Mouse (Mus musculus): ENCODE data around the gene Cfap57.

The Cfap57 gene

DNA sequence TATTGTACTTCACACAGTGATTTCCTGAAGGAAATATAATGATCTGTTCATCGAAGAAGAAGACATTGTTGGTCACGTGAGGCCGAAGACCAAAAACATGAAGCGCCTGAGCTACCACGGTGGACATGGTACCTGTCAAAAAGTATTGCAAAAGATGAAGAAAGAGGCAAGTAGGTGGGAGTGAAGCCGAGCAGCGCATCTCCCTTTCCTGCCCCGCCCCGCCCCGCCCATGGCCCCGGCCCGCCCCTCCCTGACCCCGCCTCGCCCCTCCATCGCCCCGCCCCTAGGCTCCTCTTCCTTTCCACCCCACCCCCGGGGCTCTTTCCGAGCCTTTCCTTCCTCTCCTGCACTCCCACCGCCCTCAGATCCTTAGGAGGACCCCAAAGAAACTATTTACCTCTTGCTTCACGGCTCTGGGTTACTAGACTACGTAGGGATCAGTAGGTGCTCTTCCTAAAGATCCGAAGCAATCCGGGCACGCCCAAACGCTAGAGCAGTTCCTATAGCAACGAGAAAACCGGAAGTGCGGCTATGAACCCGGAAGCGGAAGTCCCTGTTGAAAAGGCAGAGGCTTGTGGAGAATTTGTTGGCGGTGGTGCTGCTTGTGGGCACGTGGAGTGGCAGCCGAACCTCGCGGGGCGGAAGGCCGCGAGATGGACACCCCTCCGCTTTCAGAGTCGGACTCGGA is at the start of gene Cfap57, which contains the start of gene Ebna1bp2:
Gene Cfap57, minus strand, starts transcription at position 499 of the 688 bp plus-strand sequence.
Gene Ebna1bp2, plus strand, starts transcription at position 521 of the 688 bp plus-strand sequence.
- DNase-seq (ENCODE audit: low spot score in 2 of 2): peak; percentile 90 to 95

DNA sequence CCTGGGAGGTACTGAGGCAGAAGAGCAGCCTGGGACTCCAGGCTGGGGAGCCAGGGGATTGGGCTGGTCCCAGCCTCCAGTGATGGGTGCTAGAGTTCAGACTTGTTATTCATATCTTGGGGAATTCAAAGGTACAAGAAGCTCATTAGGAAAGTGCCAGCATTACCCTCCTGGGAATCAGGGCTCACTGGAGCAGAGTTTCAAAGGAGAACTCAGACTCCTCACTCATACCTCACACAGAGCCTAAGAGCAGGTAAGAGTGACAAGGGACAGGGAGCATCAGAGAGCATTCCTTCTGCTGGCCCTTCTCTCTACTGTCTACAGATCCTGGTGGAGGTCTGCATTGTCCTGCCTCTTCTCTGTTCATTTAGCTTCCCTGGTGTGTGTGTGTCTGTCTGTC is 38.1 kb upstream of the Cfap57 start, which contains the start of gene Olfr62:
Gene Olfr62, plus strand, starts transcription at position 301 of the 400 bp plus-strand sequence.
- no peak for DNase-seq (ENCODE audit: low spot score in 2 of 2)

DNA sequence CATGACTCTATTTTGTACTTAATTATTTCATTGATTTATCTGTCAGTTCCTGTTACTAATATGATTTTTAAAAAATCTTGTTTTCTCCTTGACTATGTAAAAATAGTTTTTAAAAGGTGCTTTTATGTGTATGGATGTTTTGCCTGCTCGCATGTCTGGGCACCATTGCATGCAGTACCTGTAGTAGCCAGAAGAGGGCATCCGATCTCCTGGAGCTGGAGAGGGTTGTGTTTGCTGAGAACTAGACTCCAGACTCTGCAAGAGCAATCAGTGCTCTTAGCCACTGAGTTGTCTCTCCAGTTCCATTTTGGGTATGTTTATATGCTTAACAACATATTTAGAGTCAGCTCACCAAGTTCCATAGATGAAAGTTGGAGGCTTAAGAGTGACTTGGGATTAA is 24.7 kb upstream of the Cfap57 start:
- peak; percentile 58 to 67 for DNase-seq (ENCODE audit: low spot score in 2 of 2)

DNA sequence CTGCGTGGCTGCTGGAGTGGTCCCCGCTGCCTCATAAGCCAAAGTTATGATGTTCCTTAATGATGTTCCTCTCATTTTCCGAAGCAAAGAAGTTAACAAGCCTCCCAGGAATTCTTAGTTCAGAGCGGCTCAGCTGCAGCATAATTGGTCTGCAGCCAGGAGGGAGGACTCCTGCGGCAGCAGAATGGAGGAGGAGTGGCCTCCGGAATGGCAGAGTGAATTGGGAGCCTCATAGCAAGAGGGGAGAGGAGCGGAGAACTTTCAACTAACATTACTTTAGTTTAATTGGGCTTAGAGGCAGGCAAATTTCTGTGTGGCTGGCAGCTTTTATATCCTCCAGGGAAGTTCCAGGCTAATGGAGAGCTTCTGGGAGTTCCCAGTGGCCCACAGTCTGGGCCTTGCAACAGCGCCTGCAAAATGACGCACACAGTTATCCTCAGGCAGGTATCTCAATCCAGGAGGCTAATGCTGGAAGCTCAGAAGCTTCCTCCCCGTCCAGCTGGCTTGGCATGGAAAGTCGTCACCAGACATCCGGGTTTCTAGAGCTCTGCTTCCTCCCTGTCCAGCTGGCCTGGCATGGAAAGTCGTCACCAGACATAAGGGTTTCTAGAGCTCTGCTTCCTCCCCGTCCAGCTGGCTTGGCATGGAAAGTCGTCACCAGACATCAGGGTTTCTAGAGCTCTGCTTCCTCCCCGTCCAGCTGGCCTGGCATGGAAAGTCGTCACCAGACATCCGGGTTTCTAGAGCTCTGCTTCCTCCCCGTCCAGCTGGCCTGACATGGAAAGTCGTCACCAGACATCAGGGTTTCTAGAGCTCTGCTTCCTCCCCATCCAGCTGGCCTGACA is 22.0 kb upstream of the Cfap57 start:
- peak; percentile 5 to 13 for DNase-seq (ENCODE audit: low spot score in 2 of 2)

DNA sequence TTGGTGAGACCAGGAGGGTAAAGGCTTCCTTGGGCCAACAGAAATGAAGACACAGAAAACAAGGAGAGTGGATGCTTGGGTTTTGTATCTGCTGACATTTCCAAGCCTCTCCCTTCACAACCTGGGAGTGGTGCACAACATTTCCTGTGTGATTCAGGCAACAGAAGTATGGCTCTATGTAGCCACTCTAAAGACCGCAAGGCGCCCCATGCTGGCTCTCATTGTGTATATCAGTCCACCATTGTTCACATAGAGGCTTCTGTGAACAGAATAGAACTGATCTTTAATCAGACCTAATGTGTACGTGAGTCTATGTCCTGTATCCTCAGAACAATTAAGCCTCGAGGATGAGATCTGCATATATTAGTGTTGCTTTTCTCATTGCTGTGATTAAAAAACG is 9.7 kb upstream of the Cfap57 start:
- no peak for DNase-seq (ENCODE audit: low spot score in 2 of 2)

DNA sequence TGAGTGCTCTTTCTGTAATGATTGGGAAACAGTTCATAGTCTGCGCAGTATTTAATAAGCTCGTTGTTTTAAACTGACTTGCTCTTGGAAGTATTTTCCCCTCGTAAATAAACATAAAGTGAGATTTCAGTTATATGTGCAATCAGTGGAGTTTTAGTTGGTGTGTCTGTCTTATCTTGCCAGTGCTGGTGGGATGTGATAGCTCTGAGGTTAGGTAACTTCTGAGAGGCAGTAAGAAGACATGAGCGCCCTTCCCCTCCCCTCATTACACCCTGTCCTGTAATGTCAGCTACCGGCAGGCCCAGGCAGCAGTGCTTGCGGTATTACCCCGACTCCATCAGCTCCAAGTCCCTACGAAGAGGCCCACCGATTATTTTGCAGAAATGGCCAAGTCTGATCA is 1.2 kb upstream of the Cfap57 start:
- DNase-seq (ENCODE audit: low spot score in 2 of 2): no peak

DNA sequence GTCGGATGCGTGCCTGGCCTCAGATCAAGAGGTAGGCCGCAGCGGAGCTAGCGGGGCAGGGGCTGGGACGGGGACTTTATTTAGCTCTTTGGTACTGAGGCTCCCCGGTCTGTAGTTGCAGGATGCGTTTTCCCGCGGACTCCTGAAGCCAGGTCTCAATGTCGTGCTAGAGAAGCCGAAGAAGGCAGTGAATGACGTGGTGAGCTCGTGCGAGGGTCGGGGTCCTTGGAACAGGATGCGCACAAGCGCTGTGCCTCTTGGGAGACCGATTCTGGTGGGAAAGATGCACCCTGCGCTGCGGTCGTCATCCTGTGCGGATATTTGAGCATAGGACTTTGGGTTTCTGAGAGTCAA is 367 bp upstream of the Cfap57 start:
- no peak for DNase-seq (ENCODE audit: low spot score in 2 of 2)

DNA sequence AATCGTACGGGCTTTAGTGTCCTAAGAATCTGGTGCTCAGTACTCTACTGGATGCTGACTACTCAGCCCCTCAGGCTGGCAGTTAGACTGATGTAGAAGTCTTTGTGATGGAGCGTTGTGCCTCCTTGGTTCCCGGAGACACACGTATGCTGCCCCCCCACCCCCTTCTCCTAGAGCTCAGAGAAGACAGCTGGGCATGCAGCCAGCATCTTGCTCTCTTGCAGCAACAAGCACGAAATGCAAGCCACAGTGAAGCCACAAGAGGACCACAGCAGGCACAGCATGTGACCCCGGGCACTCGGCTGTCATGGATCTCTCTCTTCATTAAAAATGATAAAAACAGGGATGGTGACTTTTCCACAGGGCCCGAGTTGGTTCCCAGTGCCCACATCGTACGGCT is 5.2 kb downstream of the Cfap57 start:
- no peak for DNase-seq (ENCODE audit: low spot score in 2 of 2)

DNA sequence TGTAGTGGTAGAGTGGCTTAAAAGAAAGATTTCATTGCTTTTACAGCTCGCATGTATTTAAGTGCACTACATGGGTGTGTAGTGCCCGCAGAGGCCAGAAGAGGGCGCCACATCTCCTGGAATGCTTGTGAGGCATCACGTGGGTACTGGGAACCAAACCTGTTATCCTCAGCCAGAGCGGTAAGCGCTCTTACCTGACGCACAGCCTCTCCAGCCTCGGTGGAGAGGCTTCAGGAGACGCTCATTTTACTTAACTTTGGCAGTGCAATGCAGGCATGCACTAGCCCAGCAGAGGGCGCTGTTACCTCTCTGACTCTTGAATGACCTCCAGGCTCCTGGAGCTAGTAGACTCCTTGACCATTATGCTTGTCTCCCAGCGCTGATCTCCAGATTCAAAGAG is 8.0 kb downstream of the Cfap57 start:
- DNase-seq (ENCODE audit: low spot score in 2 of 2): peak in 1 of 2 experiments; percentile 17

DNA sequence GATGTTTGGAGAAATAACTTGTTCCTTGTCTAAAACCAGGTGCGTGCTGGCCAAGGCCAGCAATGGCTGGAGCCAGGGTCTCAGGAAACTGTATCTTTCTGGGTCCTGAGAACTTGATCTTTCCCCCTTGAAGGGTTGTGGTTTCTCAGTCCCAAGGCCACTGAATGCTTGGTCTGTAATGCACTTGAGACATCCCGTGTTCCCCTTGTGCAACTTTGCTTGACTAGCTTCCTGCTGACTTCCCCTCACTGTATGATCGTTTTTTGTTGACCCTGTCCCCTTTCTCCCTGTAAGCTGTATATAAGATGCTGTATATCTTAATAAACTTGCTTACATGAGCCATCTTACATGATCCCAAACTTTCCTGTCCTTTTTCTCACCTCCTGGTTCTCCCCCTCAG is 10.7 kb downstream of the Cfap57 start:
- no peak for DNase-seq (ENCODE audit: low spot score in 2 of 2)

DNA sequence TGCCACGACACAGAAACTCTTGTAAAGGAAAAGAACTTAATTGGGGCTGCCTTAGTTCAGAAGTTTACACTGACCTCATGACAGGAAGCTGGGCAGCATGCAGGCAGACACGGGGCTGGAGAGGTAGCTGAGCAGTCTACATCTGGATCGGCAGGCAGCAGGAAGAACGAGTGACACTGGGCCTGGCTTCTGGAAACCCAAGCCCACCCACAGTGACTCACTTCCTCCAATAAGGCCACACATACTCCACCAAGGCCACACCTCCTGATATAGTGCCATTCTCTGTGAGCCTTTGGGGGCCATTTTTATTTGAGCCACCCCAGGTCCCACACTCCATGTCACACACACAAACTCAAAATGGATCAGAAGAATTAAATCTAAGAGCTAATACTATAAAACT is 16.5 kb downstream of the Cfap57 start:
- DNase-seq (ENCODE audit: low spot score in 2 of 2): no peak

DNA sequence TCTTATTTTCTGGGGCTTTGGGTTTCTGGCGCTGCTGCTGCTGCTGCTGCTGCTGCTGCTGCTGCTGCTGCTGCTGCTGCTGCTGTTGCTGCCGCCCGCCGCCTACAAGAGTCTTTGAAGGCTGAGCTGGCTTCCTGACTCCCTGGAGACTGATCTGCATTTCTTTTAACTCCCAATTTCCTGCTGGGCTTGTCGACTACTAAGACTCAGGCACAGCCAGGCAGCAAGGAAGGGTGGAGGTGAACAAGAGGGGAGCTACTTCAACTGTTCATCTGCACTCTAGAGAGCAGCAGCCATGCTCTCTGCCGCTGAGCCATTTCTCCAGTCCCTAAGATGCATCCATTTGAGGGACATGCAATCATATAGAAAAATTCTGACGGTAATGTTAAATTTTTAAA is 30.8 kb downstream of the Cfap57 start:
- no peak for DNase-seq (ENCODE audit: low spot score in 2 of 2)

DNA sequence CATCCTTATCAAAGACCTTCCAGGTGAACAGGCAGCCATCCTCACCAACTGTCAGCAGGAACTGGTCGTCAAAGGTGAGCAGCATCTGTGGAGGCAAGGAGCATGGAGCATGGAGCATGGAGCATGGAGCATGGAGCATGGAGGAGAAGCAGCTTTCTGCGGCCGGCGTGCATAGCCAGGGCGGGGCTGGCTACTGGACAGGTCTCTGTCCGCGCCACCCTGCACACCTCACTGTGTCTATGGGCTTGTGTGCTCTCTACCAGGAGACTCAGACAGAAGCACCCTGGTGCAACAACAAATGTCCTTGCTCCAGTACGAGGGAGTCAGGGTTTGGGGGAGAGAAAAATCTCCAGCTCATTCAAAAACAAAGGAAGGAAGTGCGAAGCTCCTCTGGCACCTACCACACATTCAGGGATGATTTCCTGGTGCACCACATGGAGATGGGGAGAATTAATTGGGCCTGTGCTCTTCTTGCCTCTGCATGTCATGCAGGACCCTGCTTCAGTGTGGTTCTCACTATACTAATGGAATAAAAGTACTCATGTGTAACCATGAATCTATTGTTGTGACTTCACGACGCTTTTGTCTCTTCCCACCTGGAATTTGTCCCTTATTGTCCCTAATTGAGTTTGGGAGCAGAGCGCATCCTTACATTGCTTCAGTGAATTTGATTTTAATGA is 31.4 kb downstream of the Cfap57 start:
- DNase-seq (ENCODE audit: low spot score in 2 of 2): no peak

DNA sequence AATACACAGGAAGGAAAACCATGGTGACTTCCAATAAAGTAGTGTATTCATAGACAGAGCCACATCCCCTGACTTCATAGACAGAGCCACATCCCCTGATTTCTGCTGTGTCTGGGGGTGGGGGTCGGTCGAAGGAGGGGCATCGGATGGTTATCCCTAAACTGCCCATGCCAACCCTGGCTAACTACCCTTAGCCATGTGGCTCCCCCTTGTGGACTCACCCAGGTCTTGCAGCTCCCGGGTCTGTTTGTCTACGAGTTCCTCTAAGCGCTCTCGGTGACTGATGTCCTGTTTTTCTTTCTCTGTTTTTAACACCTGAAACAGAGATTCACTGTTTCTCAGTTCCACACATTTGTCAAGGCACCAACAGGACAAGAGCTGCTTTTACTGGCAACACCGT is 37.9 kb downstream of the Cfap57 start:
- no peak for DNase-seq (ENCODE audit: low spot score in 2 of 2)

DNA sequence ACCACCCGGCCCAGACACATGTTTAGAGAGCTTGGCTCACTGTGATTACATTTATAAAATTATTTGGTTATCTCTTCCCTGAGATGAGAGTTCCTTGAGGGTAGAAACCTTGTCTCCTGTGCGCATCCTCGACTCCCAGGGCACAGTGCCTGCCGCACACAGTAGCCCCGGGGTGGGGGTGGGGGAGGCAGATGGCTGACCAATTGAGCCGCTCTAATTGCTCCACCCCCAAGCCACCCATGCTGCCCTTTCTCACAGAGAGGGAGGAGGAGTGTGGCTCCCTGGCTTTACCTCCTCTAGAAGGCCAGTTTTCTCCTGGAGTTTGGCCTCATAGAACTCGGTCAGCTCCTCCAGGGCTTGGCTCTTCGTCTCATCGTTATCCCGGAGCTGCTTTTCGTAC is 39.1 kb downstream of the Cfap57 start:
- no peak for DNase-seq (ENCODE audit: low spot score in 2 of 2)

DNA sequence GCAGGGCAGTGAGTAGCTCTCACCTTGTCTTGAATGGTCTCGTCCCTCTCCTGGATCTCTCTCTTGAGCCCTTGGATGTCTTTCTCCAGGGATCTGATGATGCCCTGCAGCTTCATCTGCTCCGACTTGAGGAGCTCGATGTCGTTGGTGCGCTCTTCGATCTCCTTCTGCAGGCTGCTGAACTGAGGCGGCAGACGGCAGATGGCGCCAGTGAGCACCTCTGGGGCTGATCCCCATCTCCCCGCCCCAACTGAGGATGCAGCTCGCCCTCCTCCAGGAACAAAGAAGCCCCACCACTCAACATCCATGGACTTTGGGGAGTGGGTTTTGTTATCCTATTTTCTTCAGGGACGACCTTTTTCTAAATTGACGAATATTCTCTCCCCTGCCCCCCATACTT is 41.3 kb downstream of the Cfap57 start:
- DNase-seq (ENCODE audit: low spot score in 2 of 2): peak in 1 of 2 experiments; percentile 21

DNA sequence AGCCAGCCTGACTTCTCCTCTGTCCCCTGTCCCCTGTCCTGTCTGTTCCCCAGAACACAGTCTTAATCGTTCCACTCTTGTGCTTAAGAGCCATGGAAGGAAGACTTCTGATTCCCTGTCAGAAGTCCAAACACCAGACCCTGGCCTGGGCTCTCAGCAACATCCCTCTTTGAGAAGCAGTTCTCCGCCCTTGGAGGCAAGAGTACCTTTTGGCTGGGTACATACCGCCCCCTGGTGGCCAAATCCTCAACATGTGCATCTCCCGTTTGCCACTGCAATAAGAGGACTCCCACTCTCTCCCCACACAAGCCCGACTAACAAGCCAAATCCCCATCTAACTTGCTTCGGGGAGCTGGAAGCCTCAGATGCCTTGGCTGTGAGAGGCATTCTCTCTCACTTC is 44.5 kb downstream of the Cfap57 start:
- DNase-seq (ENCODE audit: low spot score in 2 of 2): peak; percentile 91

DNA sequence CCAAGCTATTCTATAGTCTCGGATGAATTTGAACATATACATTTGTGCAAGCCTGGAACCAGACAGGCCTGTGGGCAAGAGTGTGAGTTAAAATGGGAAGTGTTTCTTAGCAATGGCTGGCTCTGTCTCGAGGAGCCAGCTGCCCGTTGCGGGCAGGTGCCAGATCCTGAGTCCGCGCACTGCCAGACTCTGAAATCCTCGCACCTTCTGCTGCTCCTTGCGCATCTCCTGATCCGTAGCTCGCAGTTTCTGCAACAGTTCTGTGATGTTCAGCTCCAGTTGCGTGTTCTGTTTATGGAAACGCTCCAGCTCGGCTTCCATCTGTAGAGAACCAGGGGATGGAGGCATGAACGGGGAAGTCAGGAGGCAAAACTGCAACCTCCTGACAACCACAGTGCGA is 49.1 kb downstream of the Cfap57 start:
- peak; percentile 61 to 87 for DNase-seq (ENCODE audit: low spot score in 2 of 2)

DNA sequence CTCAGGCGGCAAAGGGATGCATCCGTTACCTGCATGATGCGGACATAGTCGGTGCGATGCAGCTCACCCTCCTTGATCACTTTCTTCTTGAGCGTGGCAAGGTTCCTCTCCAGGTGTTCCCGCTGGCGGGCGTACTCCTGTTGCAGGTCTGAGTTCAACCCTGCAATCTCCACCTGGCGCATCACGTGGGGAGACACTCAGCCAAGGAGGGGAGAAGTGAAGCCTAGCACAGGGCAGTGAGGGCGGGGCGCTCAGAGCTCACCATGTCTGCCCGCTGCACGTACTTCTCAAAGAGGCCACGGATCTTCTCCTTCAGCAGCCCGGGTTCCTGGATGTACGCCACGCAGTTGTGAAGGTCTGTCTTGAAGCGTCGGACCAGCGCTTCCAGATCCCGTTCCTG is 51.3 kb downstream of the Cfap57 start:
- DNase-seq (ENCODE audit: low spot score in 2 of 2): no peak

DNA sequence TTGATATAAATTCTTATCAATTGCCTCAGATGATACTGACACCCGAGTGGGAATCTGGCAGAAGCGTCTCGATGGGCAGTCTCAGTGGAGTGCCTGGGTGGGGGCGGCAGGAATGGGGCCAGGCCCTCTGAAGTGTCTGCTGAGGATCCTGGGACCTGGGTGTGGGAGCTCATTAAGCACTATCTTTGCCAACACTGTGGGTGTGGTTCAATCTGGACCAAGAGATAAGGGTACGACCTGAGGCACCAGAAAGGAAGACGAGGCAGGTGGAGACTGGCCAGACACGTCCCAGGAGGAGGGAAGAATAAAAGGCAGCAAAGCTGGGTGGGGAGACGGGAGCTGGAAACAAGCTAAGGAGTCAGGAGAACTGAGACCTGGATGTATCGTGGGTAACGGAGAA is 51.9 kb downstream of the Cfap57 start:
- no peak for DNase-seq (ENCODE audit: low spot score in 2 of 2)

DNA sequence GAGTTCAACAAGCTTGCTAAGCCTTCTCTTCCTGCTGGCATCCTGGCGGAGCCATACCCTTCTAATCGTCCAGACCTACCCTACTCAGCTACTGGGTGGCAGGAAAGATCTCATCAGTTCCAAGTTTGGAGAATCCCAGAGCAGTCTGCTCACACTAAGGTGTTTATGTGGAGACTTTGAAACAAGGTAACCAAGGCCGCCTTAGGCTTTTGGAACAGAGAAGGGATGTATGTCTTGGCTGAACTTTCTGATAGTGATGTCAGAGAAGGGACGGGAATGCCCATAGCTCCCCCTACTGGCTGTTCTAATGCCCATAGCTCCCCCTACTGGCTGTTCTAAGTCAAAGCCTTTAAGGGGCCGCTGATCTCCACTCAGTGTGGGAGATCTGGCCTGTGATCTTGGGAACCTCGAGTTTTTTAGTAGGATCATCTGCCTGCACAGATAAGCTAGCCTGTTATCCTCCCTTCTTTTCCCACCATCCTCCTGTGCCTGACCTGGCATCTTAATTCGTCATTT is 54.4 kb downstream of the Cfap57 start:
- peak; percentile 52 to 55 for DNase-seq (ENCODE audit: low spot score in 2 of 2)

DNA sequence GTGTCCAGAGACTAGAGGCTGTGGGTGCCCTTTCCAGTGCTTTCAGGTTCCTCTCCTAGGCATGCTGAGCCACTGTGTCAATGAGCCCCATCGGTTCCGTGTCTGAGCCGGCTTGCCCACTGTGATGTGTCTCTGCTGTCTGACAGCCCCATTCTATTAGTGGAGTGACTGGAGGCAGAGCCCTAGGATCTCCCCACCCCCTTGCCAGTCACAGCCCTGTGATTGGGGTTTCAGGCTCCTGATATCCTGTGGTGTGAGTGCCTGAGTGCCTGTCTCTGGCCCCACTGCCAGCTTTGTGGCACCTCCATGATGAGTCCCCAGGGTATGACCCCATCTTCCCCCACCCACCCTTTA is 55.7 kb downstream of the Cfap57 start:
- DNase-seq (ENCODE audit: low spot score in 2 of 2): no peak
